Mouse (Mus musculus) limb, embryonic 13.5 days (tissue): Measurements from ENCODE around the gene Sh3bp5. TPM values are rescaled to one million over a fixed set of nuclear protein-coding genes. Genes with fewer than 3 reads are reported as not detected.

Source experiments
- ATAC-seq: fragments of 200-750 bp; cut with Nextera tagmentation; 2 replicates; pipeline ENCODE4 v1.8.0; 2017; ENCODE audit warnings: low read depth, moderate number of reproducible peaks, moderate TSS enrichment; ENCODE audit not compliant: low FRiP score
- H3K27ac ChIP-seq: fragments of 300-500 bp; sonication (generic); 2 replicates; pipeline ENCODE4 v1.5.1; 2015; ENCODE audit warnings: inconsistent platforms, mild to moderate bottlenecking, moderate library complexity
- H3K27me3 ChIP-seq: fragments of 300-500 bp; sonication (generic); 2 replicates; pipeline ENCODE4 v1.6.1; 2015; ENCODE audit warnings: mild to moderate bottlenecking, inconsistent platforms
- H3K36me3 ChIP-seq: fragments of 300-500 bp; sonication (generic); 2 replicates; pipeline ENCODE4 v1.6.1; 2015; ENCODE audit warnings: inconsistent platforms, mild to moderate bottlenecking, moderate library complexity
- H3K4me1 ChIP-seq: fragments of 300-500 bp; sonication (generic); 2 replicates; pipeline ENCODE4 v1.6.1; 2015; ENCODE audit warnings: inconsistent platforms
- H3K4me2 ChIP-seq: fragments of 300-500 bp; sonication (generic); replicated peaks from 2 replicates; pipeline ENCODE4 v1.6.1; 2015; ENCODE audit warnings: inconsistent platforms, mild to moderate bottlenecking, moderate library complexity
- H3K4me3 ChIP-seq: fragments of 300-500 bp; sonication (generic); 2 replicates; pipeline ENCODE4 v1.5.1; 2015; ENCODE audit warnings: moderate library complexity, mild to moderate bottlenecking, inconsistent platforms
- H3K9ac ChIP-seq: fragments of 300-500 bp; sonication (generic); 2 replicates; pipeline ENCODE4 v1.6.1; 2015; ENCODE audit warnings: mild to moderate bottlenecking, inconsistent platforms
- H3K9me3 ChIP-seq: fragments of 300-500 bp; sonication (generic); 2 replicates; pipeline ENCODE4 v1.6.1; 2016; ENCODE audit warnings: inconsistent platforms
- WGBS: fragments of 180-500 bp; shearing (Covaris S2); methylation state at CpG from one replicate; pipeline ENCODE4 v1.1.7; 2015; 5-methylcytosine and 5-hydroxymethylcytosine counted together
- polyA plus RNA-seq: library from polyadenylated mRNA; unstranded; fragments of >200 nt; fragmentation: Nextera tagmentation; extraction: Ambion mirVana; gene quantifications from 2 replicates; pipeline ENCODE4 v1.2.1, GENCODE M21; 2015

Sh3bp5 gene
- polyA plus RNA-seq, 1 experiment from 2014 or later, result 53.2 TPM

GRCm38 (mm10) chr14:31385406-31385805 is 50.5 kb downstream of the Sh3bp5 start:
- H3K4me2 ChIP-seq, result no peak overlapping the region; the same call in 1 of the 2 replicates
- H3K4me3 ChIP-seq, result no peak overlapping the region
- WGBS, result 76% methylated on average over 5 of the region's 5 CpGs
- H3K36me3 ChIP-seq, result peaks cover 26% of the 10 kb centered on the region
- 0 out of 2 replicates have a peak overlapping the region, but pooled peaks have one; percentile 0 for H3K9ac ChIP-seq
- H3K27me3 ChIP-seq, result no peaks in the 10 kb centered on the region
- no peak; the same call in 1 of the 2 replicates for ATAC-seq
- peak overlapping the region; percentile 82 for H3K27ac ChIP-seq
- peaks cover 52% of the 10 kb centered on the region for H3K4me1 ChIP-seq
- H3K9me3 ChIP-seq, result no peaks in the 10 kb centered on the region

- peak; percentile 55; the same call in 1 of the 2 replicates for ATAC-seq
- Histone ChIP-seq H3K27ac (peak overlapping the region; percentile 67; the same call in 1 of the 2 replicates), H3K4me3 (no peak overlapping the region), H3K9ac (0 out of 2 replicates have a peak overlapping the region, but pooled peaks have one; percentile 0), H3K4me2 (no peak overlapping the region; the same call in 1 of the 2 replicates), H3K9me3 (no peaks in the 10 kb centered on the region), H3K4me1 (peaks cover 48% of the 10 kb centered on the region), H3K27me3 (no peaks in the 10 kb centered on the region), H3K36me3 (peaks cover 26% of the 10 kb centered on the region)
- 57% methylated on average over 13 of the region's 13 CpGs for WGBS
Observed at GRCm38 (mm10) chr14:31384366-31385323, 51.2 kb downstream of the Sh3bp5 start.

- H3K27me3 ChIP-seq, result no peaks in the 10 kb centered on the region
- 90% methylated on average over 11 of the region's 11 CpGs for WGBS
- H3K4me2 ChIP-seq, result no peak overlapping the region
- H3K4me3 ChIP-seq, result no peak overlapping the region
- H3K4me1 ChIP-seq, result peaks cover 38% of the 10 kb centered on the region
- H3K36me3 ChIP-seq, result peaks cover 35% of the 10 kb centered on the region
- H3K9ac ChIP-seq, result no peak overlapping the region
- no peak for ATAC-seq
- no peak overlapping the region for H3K27ac ChIP-seq
- no peaks in the 10 kb centered on the region for H3K9me3 ChIP-seq
Observed at GRCm38 (mm10) chr14:31383470-31384050, 52.3 kb downstream of the Sh3bp5 start.

GRCm38 (mm10) chr14:31382276-31382675 is 53.6 kb downstream of the Sh3bp5 start:
- Histone ChIP-seq H3K4me3 (no peak overlapping the region), H3K9ac (no peak overlapping the region), H3K27me3 (no peaks in the 10 kb centered on the region), H3K4me1 (peaks cover 26% of the 10 kb centered on the region), H3K9me3 (no peaks in the 10 kb centered on the region), H3K27ac (no peak overlapping the region), H3K36me3 (peaks cover 44% of the 10 kb centered on the region), H3K4me2 (no peak overlapping the region)
- 78% methylated on average over 8 of the region's 8 CpGs for WGBS
- no peak for ATAC-seq

- 92% methylated on average over 3 of the region's 3 CpGs for WGBS
- no peak for ATAC-seq
- H3K36me3 ChIP-seq, result peaks cover 77% of the 10 kb centered on the region
Observed at GRCm38 (mm10) chr14:31376331-31376730, 59.5 kb downstream of the Sh3bp5 start.

GRCm38 (mm10) chr14:31374390-31374789 is 61.5 kb downstream of the Sh3bp5 start:
- Histone ChIP-seq H3K27me3 (no peaks in the 10 kb centered on the region), H3K27ac (no peak overlapping the region), H3K9ac (no peak overlapping the region), H3K9me3 (no peaks in the 10 kb centered on the region), H3K4me2 (no peak overlapping the region), H3K4me1 (no peaks in the 10 kb centered on the region), H3K4me3 (no peak overlapping the region), H3K36me3 (peaks cover 95% of the 10 kb centered on the region)
- 87% methylated on average over 6 of the region's 6 CpGs for WGBS
- ATAC-seq, result no peak

More at GRCm38 (mm10) chr14:31376331-31376730, 59.5 kb downstream of the Sh3bp5 start:
- Histone ChIP-seq H3K9me3 (no peaks in the 10 kb centered on the region), H3K9ac (no peak overlapping the region), H3K4me1 (no peaks in the 10 kb centered on the region), H3K4me2 (no peak overlapping the region), H3K27me3 (no peaks in the 10 kb centered on the region), H3K27ac (no peak overlapping the region), H3K4me3 (no peak overlapping the region)

GRCm38 (mm10) chr14:31369377-31369776 is 66.5 kb downstream of the Sh3bp5 start:
- no peak for ATAC-seq
- Histone ChIP-seq H3K36me3 (peaks cover 80% of the 10 kb centered on the region), H3K4me2 (no peak overlapping the region), H3K9me3 (no peaks in the 10 kb centered on the region), H3K27me3 (no peaks in the 10 kb centered on the region), H3K4me1 (no peaks in the 10 kb centered on the region), H3K9ac (no peak overlapping the region), H3K4me3 (no peak overlapping the region), H3K27ac (no peak overlapping the region)
- 81% methylated on average over 3 of the region's 3 CpGs for WGBS

GRCm38 (mm10) chr14:31367951-31368350 is 67.9 kb downstream of the Sh3bp5 start:
- Histone ChIP-seq H3K36me3 (peaks cover 81% of the 10 kb centered on the region), H3K4me3 (no peak overlapping the region), H3K9ac (no peak overlapping the region), H3K27ac (no peak overlapping the region), H3K27me3 (no peaks in the 10 kb centered on the region), H3K4me2 (no peak overlapping the region), H3K4me1 (no peaks in the 10 kb centered on the region), H3K9me3 (no peaks in the 10 kb centered on the region)
- WGBS, result 88% methylated on average over 7 of the region's 7 CpGs
- no peak for ATAC-seq

GRCm38 (mm10) chr14:31365350-31365749 is 70.5 kb downstream of the Sh3bp5 start:
- peaks cover 81% of the 10 kb centered on the region for H3K36me3 ChIP-seq

GRCm38 (mm10) chr14:31364589-31364988 is 71.3 kb downstream of the Sh3bp5 start:
- Histone ChIP-seq H3K4me2 (no peak overlapping the region), H3K9ac (no peak overlapping the region), H3K4me1 (no peaks in the 10 kb centered on the region), H3K27ac (no peak overlapping the region), H3K4me3 (no peak overlapping the region), H3K36me3 (peaks cover 79% of the 10 kb centered on the region), H3K27me3 (no peaks in the 10 kb centered on the region), H3K9me3 (no peaks in the 10 kb centered on the region)
- ATAC-seq, result no peak
- WGBS, result 94% methylated on average over 4 of the region's 4 CpGs

More at GRCm38 (mm10) chr14:31365350-31365749, 70.5 kb downstream of the Sh3bp5 start:
- H3K9ac ChIP-seq, result no peak overlapping the region
- no peak for ATAC-seq
- H3K4me1 ChIP-seq, result no peaks in the 10 kb centered on the region
- H3K9me3 ChIP-seq, result no peaks in the 10 kb centered on the region
- H3K4me2 ChIP-seq, result no peak overlapping the region
- no peak overlapping the region for H3K4me3 ChIP-seq
- H3K27me3 ChIP-seq, result no peaks in the 10 kb centered on the region
- no peak overlapping the region for H3K27ac ChIP-seq

- H3K9ac ChIP-seq, result no peak overlapping the region
- H3K9me3 ChIP-seq, result no peaks in the 10 kb centered on the region
- no peak overlapping the region for H3K27ac ChIP-seq
- 94% methylated on average over 2 of the region's 2 CpGs for WGBS
- no peaks in the 10 kb centered on the region for H3K4me1 ChIP-seq
- peaks cover 75% of the 10 kb centered on the region for H3K36me3 ChIP-seq
- no peak overlapping the region for H3K4me2 ChIP-seq
- no peaks in the 10 kb centered on the region for H3K27me3 ChIP-seq
- H3K4me3 ChIP-seq, result no peak overlapping the region
- no peak for ATAC-seq
Observed at GRCm38 (mm10) chr14:31362236-31362635, 73.6 kb downstream of the Sh3bp5 start.

- peaks cover 55% of the 10 kb centered on the region for H3K36me3 ChIP-seq
- H3K4me3 ChIP-seq, result no peak overlapping the region
- H3K4me1 ChIP-seq, result no peaks in the 10 kb centered on the region
- WGBS, result 90% methylated on average over 1 of the region's 1 CpGs
- ATAC-seq, result no peak
- no peak overlapping the region for H3K4me2 ChIP-seq
- no peaks in the 10 kb centered on the region for H3K9me3 ChIP-seq
- no peaks in the 10 kb centered on the region for H3K27me3 ChIP-seq
- H3K9ac ChIP-seq, result no peak overlapping the region
- no peak overlapping the region for H3K27ac ChIP-seq
Observed at GRCm38 (mm10) chr14:31345367-31345766, 90.5 kb downstream of the Sh3bp5 start.
